Mouse (Mus musculus) lung, postnatal 0 days (tissue): Measurements from ENCODE around the gene Gsc. TPM values are rescaled to one million over a fixed set of nuclear protein-coding genes. Genes with fewer than 3 reads are reported as not detected.

Source experiments
- ATAC-seq: fragments of 200-750 bp; cut with Nextera tagmentation; 2 replicates; pipeline ENCODE4 v1.8.0; 2017; ENCODE audit warnings: moderate library complexity
- DNase-seq: peaks from one replicate; pipeline ENCODE4 v3.0.0-alpha.2; 2016; ENCODE audit warnings: low spot score
- H3K27ac ChIP-seq: fragments of 300-500 bp; sonication (generic); 2 replicates; pipeline ENCODE4 v1.5.1; 2014; ENCODE audit warnings: antibody characterized with exemption, mild to moderate bottlenecking, low read length, mixed read lengths
- H3K27me3 ChIP-seq: fragments of 300-500 bp; sonication (generic); replicated peaks from 2 replicates; pipeline ENCODE4 v1.6.1; 2014; ENCODE audit warnings: low read length, mixed read lengths; ENCODE audit not compliant: insufficient read depth
- H3K36me3 ChIP-seq: fragments of 300-500 bp; sonication (generic); 2 replicates; pipeline ENCODE4 v1.6.1; 2014; ENCODE audit warnings: low read length, mixed read lengths; ENCODE audit not compliant: insufficient read depth
- H3K4me1 ChIP-seq: fragments of 300-500 bp; sonication (generic); 2 replicates; pipeline ENCODE4 v1.6.1; 2014; ENCODE audit warnings: antibody characterized with exemption, low read depth, low read length, mixed read lengths; ENCODE audit not compliant: insufficient read depth
- H3K4me2 ChIP-seq: fragments of 300-500 bp; sonication (generic); replicated peaks from 2 replicates; pipeline ENCODE4 v1.6.1; 2014; ENCODE audit warnings: low read depth, mild to moderate bottlenecking, low read length, moderate library complexity, mixed read lengths
- H3K4me3 ChIP-seq: fragments of 300-500 bp; sonication (generic); 2 replicates; pipeline ENCODE4 v1.5.1; 2014; ENCODE audit warnings: low read depth, low read length
- H3K9ac ChIP-seq: fragments of 300-500 bp; sonication (generic); replicated peaks from 2 replicates; pipeline ENCODE4 v1.6.1; 2014; ENCODE audit warnings: low read depth, mild to moderate bottlenecking
- H3K9me3 ChIP-seq: fragments of 300-500 bp; sonication (generic); 2 replicates; pipeline ENCODE4 v1.6.1; 2016; ENCODE audit warnings: low read length, mixed read lengths
- CTCF ChIP-seq: IDR thresholded peaks from 2 replicates; pipeline ENCODE4 v1.5.1; 2016; ENCODE audit warnings: antibody characterized with exemption, mild to moderate bottlenecking
- EP300 ChIP-seq: IDR thresholded peaks from 2 replicates; pipeline ENCODE4 v1.6.1; 2016; ENCODE audit warnings: antibody characterized with exemption, mild to moderate bottlenecking, control low read depth
- WGBS: fragments of 180-500 bp; shearing (Covaris S2); extraction: QIAGEN DNeasy Blood & Tissue Kit; methylation state at CpG from one replicate; pipeline ENCODE4 v1.1.7; 2014; 5-methylcytosine and 5-hydroxymethylcytosine counted together
- polyA plus RNA-seq: library from polyadenylated mRNA; unstranded; fragments of >200 nt; fragmentation: Nextera tagmentation; extraction: Ambion mirVana; gene quantifications from 2 replicates; pipeline ENCODE4 v1.2.1, GENCODE M21; 2015

Gsc gene
- polyA plus RNA-seq = not detected in 2 replicates

DNA sequence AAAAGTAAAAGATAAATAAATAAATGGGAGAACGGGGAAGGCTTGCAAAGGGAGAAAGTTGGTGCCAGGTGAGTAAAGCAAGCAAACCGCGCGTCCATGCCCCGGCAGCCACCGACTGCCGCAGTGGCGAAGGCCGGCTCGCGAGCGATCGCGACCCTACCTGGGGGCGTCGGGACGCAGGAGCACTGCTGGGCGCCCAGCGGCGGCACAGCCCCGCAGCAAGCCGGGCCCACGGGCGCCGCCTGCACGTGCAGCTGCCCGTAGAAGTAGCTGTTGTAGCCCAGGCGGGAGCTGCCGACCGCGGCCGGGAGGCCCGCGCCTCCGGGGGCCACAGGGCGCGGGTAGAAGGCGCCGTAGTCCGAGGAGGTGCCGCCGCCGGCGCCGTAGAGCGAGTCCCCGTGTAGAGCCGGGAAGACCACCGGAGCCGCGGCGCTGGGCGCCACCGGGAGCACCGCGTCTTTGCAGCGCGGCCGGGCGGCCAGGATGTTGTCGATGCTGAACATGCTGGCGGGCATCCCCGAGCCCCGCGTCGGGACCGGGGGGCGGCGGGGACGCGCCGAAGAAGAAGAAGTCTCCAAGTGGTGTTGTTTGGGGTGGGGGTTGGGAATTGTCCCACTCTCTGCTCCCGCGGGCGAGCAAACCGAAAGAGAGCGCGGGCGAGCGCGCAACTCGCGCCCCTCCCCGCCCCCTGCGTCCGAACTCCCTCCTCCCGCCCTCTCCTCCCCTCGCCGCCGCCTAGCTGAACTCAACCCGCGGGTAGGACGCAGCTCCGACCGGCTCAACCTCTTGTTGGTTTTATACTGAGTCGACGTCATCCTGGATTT, at the start of gene Gsc:
Gsc (minus strand) TSS at position 730 of the 824 bp plus-strand sequence.
- peak within 1 kb of the TSS; percentile 91 for H3K4me2 ChIP-seq
- no peaks in the 10 kb centered on the region for H3K9me3 ChIP-seq
- TF ChIP-seq EP300 (no peak), CTCF (no peak)
- H3K27ac ChIP-seq = no peak within 1 kb of the TSS
- peaks cover 61% of the 10 kb centered on the region for H3K27me3 ChIP-seq
- H3K9ac ChIP-seq = no peak within 1 kb of the TSS
- ATAC-seq = peak; percentile 67
- H3K4me1 ChIP-seq = 0 out of 2 replicates have a peak, but pooled peaks cover 7% of the 10 kb centered on the region
- H3K4me3 ChIP-seq = peak within 1 kb of the TSS; percentile 61
- WGBS = under 1% methylated on average over 68 of the region's 97 CpGs
- peak; percentile 64 for DNase-seq
- H3K36me3 ChIP-seq = no peaks in the 10 kb centered on the region

DNA sequence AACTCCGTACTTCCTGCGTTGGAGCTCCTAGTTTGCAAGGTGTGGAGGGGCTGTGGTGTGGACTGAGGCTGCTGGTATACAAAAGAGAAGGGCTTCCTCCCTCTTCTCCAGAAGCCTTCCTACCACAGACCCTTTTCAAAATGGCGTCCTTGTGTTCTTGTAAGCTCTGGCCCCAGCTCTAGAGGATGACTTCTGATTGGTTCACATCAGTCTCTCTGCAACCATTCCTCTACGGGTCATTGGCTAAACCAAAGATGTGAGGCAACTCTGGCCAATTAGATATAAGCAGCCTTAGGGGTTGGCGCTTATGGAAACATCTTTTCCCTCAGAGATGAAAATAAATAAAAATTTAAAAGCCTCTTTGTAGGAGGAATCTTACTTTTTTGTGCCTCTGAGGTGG, 46.6 kb upstream of the Gsc start:
- H3K4me2 ChIP-seq = no peak overlapping the region
- no peaks in the 10 kb centered on the region for H3K36me3 ChIP-seq
- H3K27me3 ChIP-seq = no peaks in the 10 kb centered on the region
- 95% methylated on average over 5 of the region's 5 CpGs for WGBS
- H3K4me3 ChIP-seq = no peak overlapping the region
- H3K27ac ChIP-seq = no peak overlapping the region
- DNase-seq (no peak), ATAC-seq (no peak)
- H3K9me3 ChIP-seq = no peaks in the 10 kb centered on the region
- no peaks in the 10 kb centered on the region for H3K4me1 ChIP-seq
- no peak overlapping the region for H3K9ac ChIP-seq
- no peak for TF ChIP-seq EP300
- no peak for TF ChIP-seq CTCF

DNA sequence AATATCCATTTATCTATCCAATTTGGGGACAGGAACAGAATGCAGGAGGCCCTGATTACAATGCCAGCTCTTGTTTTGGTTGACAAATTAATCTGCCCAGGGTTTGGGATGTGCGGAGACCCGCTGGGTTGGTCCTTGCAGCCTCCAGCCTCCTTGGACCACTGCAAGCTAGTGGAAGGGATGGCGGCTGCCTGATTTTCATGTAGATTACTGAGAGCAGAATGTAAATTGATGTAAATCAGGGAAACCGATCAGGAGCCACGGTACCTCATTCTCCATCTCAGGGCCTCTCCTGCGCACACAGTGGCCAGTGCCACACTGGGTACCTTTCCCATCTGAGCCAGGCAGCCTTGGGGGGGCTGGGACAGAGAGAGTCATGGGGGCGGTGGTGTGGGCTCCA, 34.8 kb upstream of the Gsc start:
- Histone ChIP-seq H3K36me3 (no peaks in the 10 kb centered on the region), H3K4me3 (no peak overlapping the region), H3K4me2 (no peak overlapping the region), H3K9ac (no peak overlapping the region), H3K27me3 (no peaks in the 10 kb centered on the region), H3K4me1 (no peaks in the 10 kb centered on the region), H3K27ac (no peak overlapping the region), H3K9me3 (no peaks in the 10 kb centered on the region)
- ATAC-seq (no peak), DNase-seq (no peak)
- TF ChIP-seq CTCF (no peak), EP300 (no peak)
- WGBS = 56% methylated on average over 7 of the region's 7 CpGs

DNA sequence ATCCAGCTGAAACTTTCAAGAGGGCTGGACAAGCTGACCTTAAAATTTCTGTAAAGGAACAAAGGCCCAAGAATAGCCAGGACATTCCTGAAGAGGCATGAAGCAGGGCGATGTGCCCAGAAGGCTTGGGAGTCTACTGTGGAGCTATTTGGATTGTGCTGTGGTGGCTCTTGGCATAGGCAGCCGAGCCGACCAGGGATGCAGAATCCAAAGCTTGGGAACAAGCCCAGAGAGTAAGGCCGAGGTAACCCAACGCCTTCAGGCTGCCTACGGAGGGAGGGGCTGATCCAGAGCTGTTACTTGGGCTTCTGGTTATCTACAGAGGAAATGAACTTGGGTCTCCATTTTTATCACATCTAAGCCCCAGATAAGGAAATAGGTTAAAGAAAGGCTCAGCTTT, 18.9 kb upstream of the Gsc start:
- no peak overlapping the region for H3K4me2 ChIP-seq
- no peaks in the 10 kb centered on the region for H3K4me1 ChIP-seq
- H3K27ac ChIP-seq = no peak overlapping the region
- ATAC-seq (no peak), DNase-seq (no peak)
- no peak overlapping the region for H3K4me3 ChIP-seq
- H3K9ac ChIP-seq = no peak overlapping the region
- no peaks in the 10 kb centered on the region for H3K27me3 ChIP-seq
- no peaks in the 10 kb centered on the region for H3K36me3 ChIP-seq
- WGBS = 27% methylated on average over 6 of the region's 6 CpGs
- H3K9me3 ChIP-seq = no peaks in the 10 kb centered on the region
- no peak for TF ChIP-seq EP300
- no peak for TF ChIP-seq CTCF

DNA sequence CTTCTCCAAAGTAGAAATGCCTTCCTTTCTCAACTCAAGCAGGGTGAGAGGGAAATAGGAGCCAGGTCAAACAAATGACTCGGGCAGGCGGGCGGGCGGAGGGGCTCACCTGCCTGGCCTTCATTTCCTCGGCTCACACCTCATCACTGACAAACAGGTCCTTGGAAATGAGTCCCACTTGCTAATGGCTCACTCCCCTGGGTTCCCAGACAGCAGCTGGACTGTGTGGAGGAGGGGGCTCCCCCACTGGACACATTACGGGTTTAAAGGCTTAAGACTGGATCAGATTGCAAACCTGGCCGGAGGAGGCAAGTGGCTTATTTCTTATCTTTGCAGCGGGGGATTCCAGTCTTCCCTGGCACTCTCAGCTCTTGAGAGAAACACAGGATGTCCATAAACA, 13.1 kb upstream of the Gsc start:
- Histone ChIP-seq H3K9ac (no peak overlapping the region), H3K4me2 (no peak overlapping the region), H3K4me3 (no peak overlapping the region), H3K36me3 (no peaks in the 10 kb centered on the region), H3K27ac (no peak overlapping the region), H3K4me1 (no peaks in the 10 kb centered on the region), H3K27me3 (peaks cover 6% of the 10 kb centered on the region; the same call in 1 of the 2 replicates), H3K9me3 (no peaks in the 10 kb centered on the region)
- no peak for DNase-seq
- TF ChIP-seq CTCF = no peak
- no peak for TF ChIP-seq EP300
- WGBS = 8% methylated on average over 8 of the region's 8 CpGs
- ATAC-seq = no peak

DNA sequence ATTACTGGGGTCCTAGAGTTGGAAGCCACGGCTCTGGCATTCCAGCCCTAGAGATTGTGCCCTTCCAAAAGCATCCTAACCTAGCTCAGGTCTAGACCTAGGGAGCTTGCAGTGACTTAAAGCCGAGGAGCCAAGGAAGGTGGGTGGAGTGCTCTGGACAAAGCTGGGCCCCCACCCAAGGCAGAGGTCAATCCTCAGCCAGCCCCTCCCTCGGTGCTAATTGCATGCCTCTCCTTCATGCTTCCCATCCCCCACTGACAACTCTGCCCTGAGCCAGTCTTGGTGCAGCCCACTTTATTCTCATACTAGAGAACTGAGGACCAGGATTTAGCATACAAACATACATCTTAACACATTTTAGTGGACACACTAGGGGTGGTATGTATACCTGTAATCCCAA, 12.0 kb upstream of the Gsc start:
- peaks cover 8% of the 10 kb centered on the region for H3K27me3 ChIP-seq
- H3K4me3 ChIP-seq = no peak overlapping the region
- 25% methylated on average over 3 of the region's 3 CpGs for WGBS

More for the DNA sequence above, 12.0 kb upstream of the Gsc start:
- H3K27ac ChIP-seq = no peak overlapping the region
- ATAC-seq (no peak), DNase-seq (no peak)
- no peak overlapping the region for H3K9ac ChIP-seq
- no peak overlapping the region for H3K4me2 ChIP-seq
- no peaks in the 10 kb centered on the region for H3K36me3 ChIP-seq
- H3K9me3 ChIP-seq = no peaks in the 10 kb centered on the region
- TF ChIP-seq EP300 (no peak), CTCF (no peak)
- H3K4me1 ChIP-seq = no peaks in the 10 kb centered on the region
